Mouse (Mus musculus) heart, adult 2 months (tissue): Measurements from ENCODE around the gene Ccdc92b.

Experiments
- CTCF ChIP-seq: fragments of 200-600 bp; IDR thresholded peaks from 2 replicates; pipeline ENCODE4 v1.8.1; 2022; ENCODE audit warnings: antibody characterized with exemption, mild to moderate bottlenecking, moderate library complexity
- EP300 ChIP-seq: fragments of 200-500 bp; IDR thresholded peaks from 2 replicates; pipeline ENCODE4 v1.6.1; 2011; ENCODE audit warnings: low read depth, low read length, control low read depth; ENCODE audit not compliant: insufficient read depth
- POLR2A ChIP-seq: fragments of 200-500 bp; IDR thresholded peaks from 2 replicates; pipeline ENCODE4 v1.6.1; 2011; ENCODE audit warnings: mild to moderate bottlenecking, low read depth, low read length, control low read depth; ENCODE audit not compliant: insufficient read depth

GRCm38 (mm10) chr11:74672901-74673513 is 53.6 kb downstream of the Ccdc92b start:
- TF ChIP-seq POLR2A (no peak), CTCF (no peak), EP300 (no peak)
